Mouse (Mus musculus) thymus, adult 2 months (tissue): ENCODE measurements around the gene Gdf10.

Source experiments
- CTCF ChIP-seq: fragments of 200-500 bp; IDR thresholded peaks from 2 replicates; pipeline ENCODE4 v1.5.1; 2012; ENCODE audit warnings: mild to moderate bottlenecking, control low read depth, low read length, moderate library complexity, borderline replicate concordance; ENCODE audit not compliant: control insufficient read depth, poor library complexity, insufficient read depth; ENCODE audit errors: extremely low read depth
- POLR2A ChIP-seq: fragments of 200-500 bp; IDR thresholded peaks from 2 replicates; pipeline ENCODE4 v1.6.1; 2012; ENCODE audit warnings: mild to moderate bottlenecking, low read length, control low read depth, moderate library complexity; ENCODE audit not compliant: control insufficient read depth, poor library complexity, insufficient read depth; ENCODE audit errors: extremely low read depth

DNA sequence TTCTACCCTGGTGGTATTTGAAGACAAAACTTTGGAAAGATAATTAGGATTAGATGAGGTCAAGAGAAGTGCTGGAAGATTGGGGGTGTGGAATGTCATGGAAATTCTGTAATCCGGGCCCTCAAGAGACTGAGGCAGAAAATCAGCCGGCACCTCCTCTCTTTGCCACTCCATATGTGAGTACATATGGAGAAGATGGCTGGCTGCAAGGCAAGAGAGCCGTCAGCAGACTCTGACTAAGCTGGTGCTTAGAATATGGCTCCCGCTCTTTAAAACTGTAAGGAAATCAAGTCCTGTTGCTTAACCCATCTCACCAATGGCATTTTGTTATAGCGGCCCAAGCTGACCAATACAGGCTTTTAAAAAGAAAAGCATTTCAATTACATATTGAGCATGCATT is 27.6 kb upstream of the Gdf10 start:
- TF ChIP-seq CTCF = no peak
- TF ChIP-seq POLR2A = no peak
